Mouse (Mus musculus): ENCODE data around the gene Trnau1ap.
"Not testable (repeated sequence)": the region's sequence is repeated elsewhere in the genome, so short reads cannot be mapped to it uniquely, and the experiment has no call there.

Trnau1ap gene

GRCm38 (mm10) chr4:132344403-132345134, 15.2 kb upstream of the Trnau1ap start:
- no peak for DNase-seq (ENCODE audit: low spot score in 2 of 2)

- no peak for DNase-seq (ENCODE audit: low spot score in 2 of 2)
Observed at GRCm38 (mm10) chr4:132341451-132341850, 12.1 kb upstream of the Trnau1ap start.

GRCm38 (mm10) chr4:132338943-132339342, 9.6 kb upstream of the Trnau1ap start:
- no peak for DNase-seq (ENCODE audit: low spot score in 2 of 2)

- DNase-seq (ENCODE audit: low spot score in 2 of 2) = no peak
Observed at GRCm38 (mm10) chr4:132332880-132333279, 3.5 kb upstream of the Trnau1ap start.

GRCm38 (mm10) chr4:132331960-132332359, 2.6 kb upstream of the Trnau1ap start:
- no peak for DNase-seq (ENCODE audit: low spot score in 2 of 2)

GRCm38 (mm10) chr4:132329835-132330354, 557 bp upstream of the Trnau1ap start:
- DNase-seq (ENCODE audit: low spot score in 2 of 2) = no peak

GRCm38 (mm10) chr4:132328391-132328982, 851 bp downstream of the Trnau1ap start:
- no peak for DNase-seq (ENCODE audit: low spot score in 2 of 2)

GRCm38 (mm10) chr4:132326481-132326880, 2.9 kb downstream of the Trnau1ap start:
- no peak for DNase-seq (ENCODE audit: low spot score in 2 of 2)

- DNase-seq (ENCODE audit: low spot score in 2 of 2) = no peak
Observed at GRCm38 (mm10) chr4:132315711-132316110, 13.6 kb downstream of the Trnau1ap start.

- no peak for DNase-seq (ENCODE audit: low spot score in 2 of 2)
Observed at GRCm38 (mm10) chr4:132312627-132313026, 16.7 kb downstream of the Trnau1ap start.

- no peak for DNase-seq (ENCODE audit: low spot score in 2 of 2)
Observed at GRCm38 (mm10) chr4:132311801-132312200, 17.5 kb downstream of the Trnau1ap start.

GRCm38 (mm10) chr4:132311209-132311608, 18.1 kb downstream of the Trnau1ap start:
- DNase-seq (ENCODE audit: low spot score in 2 of 2) = no peak

GRCm38 (mm10) chr4:132309849-132310472, 19.4 kb downstream of the Trnau1ap start:
- DNase-seq (ENCODE audit: low spot score in 2 of 2) = peak; percentile 61 to 70

GRCm38 (mm10) chr4:132309140-132309848, 20.0 kb downstream of the Trnau1ap start:
- peak; percentile 22 to 36 for DNase-seq (ENCODE audit: low spot score in 2 of 2)

GRCm38 (mm10) chr4:132308437-132309139, 20.8 kb downstream of the Trnau1ap start:
- DNase-seq (ENCODE audit: low spot score in 2 of 2) = peak; percentile 91 to 92

GRCm38 (mm10) chr4:132306004-132306403, 23.3 kb downstream of the Trnau1ap start:
- no peak for DNase-seq (ENCODE audit: low spot score in 2 of 2)

GRCm38 (mm10) chr4:132305276-132305675, 24.1 kb downstream of the Trnau1ap start:
- DNase-seq (ENCODE audit: low spot score in 2 of 2) = no peak

GRCm38 (mm10) chr4:132303484-132303883, 25.9 kb downstream of the Trnau1ap start:
- not testable (repeated sequence) for DNase-seq (ENCODE audit: low spot score in 2 of 2)

- peak; percentile 24 to 36 for DNase-seq (ENCODE audit: low spot score in 2 of 2)
Observed at GRCm38 (mm10) chr4:132302939-132303479, 26.3 kb downstream of the Trnau1ap start, which contains the start of gene Rab42. Gene Rab42 (minus strand): TSS chr4:132303385.

- DNase-seq (ENCODE audit: low spot score in 2 of 2) = no peak
Observed at GRCm38 (mm10) chr4:132301965-132302938, 27.1 kb downstream of the Trnau1ap start.

All from spleen, postnatal 36 days (tissue).